Mouse (Mus musculus) frontal cortex, postnatal 14 days (tissue): ENCODE measurements at regions not wholly inside any gene's neighbourhood (a gene's known extent, or its start where the extent isn't known, plus 50 kb on each side); places are given as distances from the start of the nearest gene placed in this dataset.

Source experiments
- DNase-seq, 2 experiments: peaks; one replicate each; pipeline ENCODE4 v3.0.0; 2022; ENCODE audit warnings: low spot score in 2 of 2

DNA sequence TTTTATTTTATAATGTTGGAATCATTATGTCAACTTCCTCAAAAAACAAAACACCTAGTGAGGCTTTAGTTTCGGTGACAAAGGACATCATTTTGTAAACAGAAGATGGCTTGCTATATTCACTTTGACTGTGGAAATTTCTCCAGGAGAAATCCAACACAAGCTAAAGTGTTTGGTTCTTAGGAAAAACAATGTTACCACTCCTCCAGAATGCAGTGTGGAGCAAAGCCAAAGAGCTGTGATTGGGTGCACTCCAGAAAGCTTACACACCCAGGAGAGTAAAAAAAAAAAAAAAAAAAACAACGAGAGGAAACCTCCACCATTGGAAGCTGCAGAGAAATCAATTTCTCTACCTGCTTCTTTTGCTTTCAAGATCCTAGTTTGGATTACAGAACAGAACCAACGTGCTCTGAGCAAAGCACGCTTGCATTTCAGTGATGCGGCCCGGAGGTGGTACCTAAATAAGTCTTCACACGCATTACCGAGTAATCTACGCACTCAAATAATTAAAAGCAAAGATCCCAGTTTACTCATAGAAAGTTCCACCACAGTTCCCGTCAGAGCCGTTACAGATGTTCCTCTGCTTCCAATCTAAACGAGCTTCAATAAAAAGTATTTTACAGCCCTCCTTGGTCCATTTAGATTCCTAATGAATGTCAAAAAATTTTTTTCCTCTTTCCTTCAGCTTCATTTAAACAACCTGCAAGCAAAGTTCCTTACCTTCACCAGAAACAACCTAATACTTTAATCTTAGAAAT lies 199.5 kb upstream of the Gk2 start:
- DNase-seq: no peak

DNA sequence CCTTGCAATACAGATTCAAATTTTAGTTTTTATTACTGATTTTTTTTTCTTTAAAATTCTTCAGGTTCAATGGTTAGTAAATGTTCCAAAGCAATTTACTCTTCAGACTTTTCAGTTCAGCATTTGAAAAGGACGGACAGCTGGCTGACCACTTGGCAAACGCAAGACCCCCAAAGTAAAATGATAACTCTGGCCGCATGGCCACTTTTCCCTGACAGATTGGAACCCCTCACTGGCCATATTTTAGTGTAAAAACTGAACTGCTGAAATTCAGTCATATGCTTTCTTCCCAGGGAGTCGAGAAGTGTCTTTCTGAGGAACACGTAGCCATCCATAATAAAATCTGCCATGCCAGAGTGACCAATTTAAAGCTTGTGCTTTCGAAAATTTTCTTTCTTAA lies 198.4 kb upstream of the Gk2 start:
- no peak for DNase-seq

DNA sequence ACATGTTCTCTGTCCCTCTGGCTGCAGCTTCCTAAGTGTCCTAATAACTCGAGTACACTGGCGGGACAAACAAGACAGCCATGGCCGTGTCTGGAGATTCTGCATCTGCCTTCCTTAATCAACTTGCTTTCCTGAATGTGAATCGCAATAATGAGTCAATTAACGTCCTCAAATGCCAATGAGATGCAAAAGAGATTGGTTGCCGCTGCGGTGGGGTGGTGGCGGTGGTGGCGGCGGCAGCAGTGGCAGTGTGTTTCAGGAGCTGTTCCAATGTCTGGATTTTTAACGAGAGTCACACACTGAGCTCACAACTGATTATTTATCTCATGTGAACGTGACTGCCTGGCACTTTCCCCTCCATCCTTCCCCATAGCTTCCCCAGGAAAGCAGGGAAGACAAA lies 197.6 kb upstream of the Gk2 start:
- DNase-seq: no peak

DNA sequence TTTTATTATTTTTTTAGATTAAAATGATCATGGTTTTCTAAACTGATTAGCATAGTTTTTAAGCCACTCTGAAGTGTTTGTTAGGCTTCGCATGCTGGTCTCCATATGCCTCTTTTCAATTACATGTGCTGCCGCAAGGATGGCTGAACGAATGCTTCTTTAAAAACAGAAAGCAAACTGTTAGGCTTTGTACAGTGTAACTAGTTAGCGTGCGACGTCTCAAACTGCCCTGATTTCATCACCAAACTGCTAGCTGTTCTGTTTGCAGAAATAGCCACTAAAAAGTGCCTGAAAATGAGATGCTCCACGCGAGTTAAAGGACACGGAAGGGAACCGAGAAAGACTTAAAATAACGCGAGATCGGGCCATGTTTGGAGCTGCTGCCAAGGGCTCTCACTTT lies 185.4 kb upstream of the Gk2 start:
- no peak for DNase-seq

- peak; percentile 50 to 52 for DNase-seq
Measured at GRCm38 (mm10) chr5:97641646-97642045, 184.8 kb upstream of the Gk2 start.

- DNase-seq: no peak
Measured at GRCm38 (mm10) chr5:97636357-97636756, 179.5 kb upstream of the Gk2 start.

DNA sequence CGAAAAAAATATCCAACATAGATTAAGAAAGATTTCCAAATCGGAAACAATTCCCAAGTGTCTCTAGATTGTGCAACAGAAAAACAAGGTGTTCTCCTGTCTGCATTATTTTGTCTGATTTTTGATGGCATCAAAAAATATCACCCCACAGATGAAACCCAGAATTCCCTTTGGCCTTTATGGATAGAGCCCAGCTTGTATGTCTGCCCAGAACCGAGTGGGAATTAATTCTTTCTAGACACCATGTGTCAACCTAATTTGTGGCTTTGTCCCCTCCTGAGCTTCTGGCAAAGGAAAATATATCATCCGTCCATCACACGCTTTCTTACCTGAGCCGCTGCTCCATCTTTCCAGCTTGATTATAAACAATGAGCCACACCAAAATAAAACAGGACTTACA lies 176.9 kb upstream of the Gk2 start:
- DNase-seq: no peak

GRCm38 (mm10) chr5:97632791-97633190 lies 176.0 kb upstream of the Gk2 start:
- no peak for DNase-seq

- DNase-seq: no peak
Measured at GRCm38 (mm10) chr5:97625200-97625599, 168.4 kb upstream of the Gk2 start.

DNA sequence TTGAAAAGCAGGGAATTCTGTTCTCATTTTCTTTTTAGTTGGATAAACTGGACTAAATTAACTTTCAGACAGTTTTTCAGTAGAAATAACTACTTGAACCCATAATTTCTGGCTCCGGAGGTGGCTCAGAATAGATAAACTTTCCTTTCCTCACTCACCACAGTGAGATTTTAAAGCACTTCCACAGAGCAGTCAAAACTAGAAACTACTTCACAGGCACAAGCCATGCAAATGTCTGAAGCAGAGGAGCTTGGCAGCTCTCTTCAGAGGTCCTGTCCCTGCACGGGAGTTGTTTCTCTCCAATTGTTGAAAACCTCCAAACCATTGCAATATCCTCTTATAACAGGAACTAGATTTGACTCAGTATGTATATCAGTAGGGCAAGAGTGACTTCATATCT lies 163.1 kb upstream of the Gk2 start:
- DNase-seq: no peak

GRCm38 (mm10) chr5:97618411-97618810 lies 161.6 kb upstream of the Gk2 start:
- DNase-seq: no peak

DNA sequence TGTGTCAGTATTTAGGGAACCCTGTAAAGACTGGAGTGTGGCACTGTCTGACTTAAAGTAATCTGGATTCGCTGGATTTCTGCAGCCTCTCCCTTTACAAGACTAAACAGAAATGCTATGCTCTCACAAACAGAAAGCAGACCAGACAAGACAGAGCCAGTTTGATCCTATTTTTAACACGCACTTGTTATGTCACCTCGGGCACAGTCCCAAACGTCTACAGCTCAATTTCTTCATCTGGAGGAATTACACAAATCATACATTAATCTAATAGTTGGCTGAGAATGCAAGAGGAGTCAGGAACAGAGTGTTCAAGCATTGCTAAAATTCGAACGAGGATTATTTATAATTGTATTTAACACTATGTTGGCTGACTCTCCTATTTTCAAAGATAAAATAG lies 145.4 kb upstream of the Gk2 start:
- DNase-seq: no peak

- DNase-seq: no peak
Measured at GRCm38 (mm10) chr5:97601384-97601783, 144.6 kb upstream of the Gk2 start.

- no peak for DNase-seq
Measured at GRCm38 (mm10) chr5:97598741-97599140, 141.9 kb upstream of the Gk2 start.

DNA sequence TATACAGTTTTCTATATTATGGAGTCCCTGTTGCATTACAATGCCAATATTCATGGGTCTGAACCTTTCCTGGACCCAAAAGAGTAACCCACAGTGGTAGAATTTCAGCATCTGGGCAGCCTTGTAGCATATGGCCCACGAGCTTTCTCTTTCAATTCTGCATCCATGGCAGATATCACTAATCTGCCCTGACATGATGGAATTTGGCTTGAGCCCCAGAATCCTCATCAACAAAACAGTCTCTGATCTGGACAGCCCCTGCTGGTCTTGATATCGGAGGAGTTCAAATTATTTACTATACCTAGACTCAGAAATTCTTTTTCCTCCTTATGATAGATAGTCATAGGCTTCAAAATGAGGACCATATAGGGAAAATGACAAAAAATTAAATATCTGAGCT lies 139.1 kb upstream of the Gk2 start:
- no peak for DNase-seq

DNA sequence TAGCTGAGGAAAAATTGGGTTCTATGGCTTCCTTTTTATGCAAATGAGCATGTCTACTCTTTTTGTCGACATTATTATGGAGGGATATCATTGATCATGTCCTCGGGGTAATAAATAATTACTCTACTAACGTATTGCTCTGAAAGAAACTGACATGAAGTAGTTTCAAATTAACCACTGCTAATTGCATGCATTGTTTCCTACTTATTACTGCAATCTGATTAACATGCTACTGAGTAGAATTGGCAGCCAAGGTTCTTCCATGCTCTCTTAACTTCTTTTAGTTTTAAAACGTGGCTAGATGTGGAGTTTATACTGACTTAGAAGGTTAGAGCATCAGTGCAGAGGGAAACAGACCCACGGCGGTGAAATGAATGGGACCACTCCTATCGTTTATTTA lies 137.3 kb upstream of the Gk2 start:
- no peak for DNase-seq

GRCm38 (mm10) chr5:97582509-97582908 lies 125.7 kb upstream of the Gk2 start:
- DNase-seq: no peak

- no peak for DNase-seq
Measured at GRCm38 (mm10) chr5:97565486-97565885, 108.7 kb upstream of the Gk2 start.

DNA sequence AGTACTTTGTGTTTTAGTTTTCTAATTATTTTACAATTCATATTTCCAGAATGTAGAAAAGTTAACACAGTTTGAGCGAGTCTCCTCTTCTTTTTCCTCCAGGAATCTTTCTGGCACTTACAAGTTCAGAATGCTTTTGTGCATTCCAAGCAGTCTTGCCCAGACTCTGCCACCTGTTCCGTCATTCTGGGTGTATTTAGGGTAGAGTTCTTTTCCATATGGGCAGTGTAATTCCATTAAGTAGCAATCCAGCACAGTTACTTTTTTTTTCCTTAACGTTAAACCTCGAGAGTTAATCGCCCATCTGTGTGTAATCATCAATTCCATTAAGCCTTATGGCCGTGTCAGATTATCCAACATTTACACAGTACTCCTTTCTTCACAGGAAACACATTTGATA lies 106.9 kb upstream of the Gk2 start:
- no peak for DNase-seq

- DNase-seq: no peak
Measured at GRCm38 (mm10) chr5:97554274-97554673, 97.5 kb upstream of the Gk2 start.

GRCm38 (mm10) chr5:97553122-97553521 lies 96.3 kb upstream of the Gk2 start:
- no peak for DNase-seq

GRCm38 (mm10) chr5:97537492-97538257 lies 80.9 kb upstream of the Gk2 start:
- DNase-seq: no peak

- DNase-seq: no peak
Measured at GRCm38 (mm10) chr5:97533733-97534132, 76.9 kb upstream of the Gk2 start.
